Mouse (Mus musculus): ENCODE data around the gene Dglucy.
A peak's percentile ranks its signal among the peaks of the same experiment; 100 is the strongest.
"Not testable (repeated sequence)": the region's sequence is repeated elsewhere in the genome, so short reads cannot be mapped to it uniquely, and the experiment has no call there.

The Dglucy gene

DNA sequence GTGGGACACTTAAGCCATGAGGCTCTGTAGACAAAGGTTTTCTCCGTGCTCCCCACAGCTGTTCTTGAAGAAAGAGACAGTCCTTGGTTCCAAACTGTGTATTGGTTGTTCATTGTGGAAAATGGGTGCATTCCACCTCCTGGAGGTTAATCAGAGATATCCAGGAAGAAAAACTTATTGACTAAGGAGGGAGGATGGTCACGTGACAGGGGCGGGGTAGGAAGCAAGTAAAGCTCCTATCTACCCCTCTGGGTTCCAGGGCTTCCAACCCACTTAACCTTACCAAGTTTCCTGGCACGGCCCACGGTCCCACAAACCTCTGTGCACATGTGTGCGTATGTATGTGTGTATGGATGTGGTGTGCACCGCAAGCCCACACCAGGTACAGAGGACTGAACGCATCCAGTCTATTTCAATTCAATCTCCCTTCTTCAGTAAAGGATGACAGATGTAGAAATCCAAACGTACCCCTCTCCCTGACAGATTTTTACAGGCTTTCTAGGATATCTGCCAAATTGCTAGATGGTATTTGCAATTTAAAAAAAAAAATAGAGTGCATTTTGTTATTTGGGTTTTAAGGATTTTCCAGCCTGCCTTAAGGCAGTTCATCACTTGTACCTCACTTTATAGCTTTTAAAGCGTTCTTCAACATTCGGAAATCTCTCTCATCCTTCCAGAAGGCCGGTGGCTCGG is 2.7 kb downstream of the Dglucy start:
- DNase-seq: no peak

DNA sequence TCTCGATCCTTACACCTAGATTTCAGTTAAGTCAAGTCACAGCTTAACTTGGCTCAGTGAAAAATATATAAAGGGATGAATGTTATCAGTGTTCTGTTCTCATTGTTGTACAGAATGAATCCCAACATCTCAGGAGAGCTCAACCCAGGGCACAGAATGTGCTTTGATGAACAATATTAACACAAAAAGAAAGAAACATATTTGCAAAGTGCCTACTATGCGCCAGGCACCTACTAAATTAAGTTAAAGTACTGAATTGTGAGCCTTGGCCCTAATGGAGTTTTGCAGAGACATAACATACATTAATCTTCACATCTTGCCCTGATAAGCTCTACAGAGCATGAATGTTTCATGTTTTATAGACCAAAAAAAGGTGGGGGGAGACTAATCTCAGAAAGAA is 5.3 kb downstream of the Dglucy start:
- no peak for DNase-seq

DNA sequence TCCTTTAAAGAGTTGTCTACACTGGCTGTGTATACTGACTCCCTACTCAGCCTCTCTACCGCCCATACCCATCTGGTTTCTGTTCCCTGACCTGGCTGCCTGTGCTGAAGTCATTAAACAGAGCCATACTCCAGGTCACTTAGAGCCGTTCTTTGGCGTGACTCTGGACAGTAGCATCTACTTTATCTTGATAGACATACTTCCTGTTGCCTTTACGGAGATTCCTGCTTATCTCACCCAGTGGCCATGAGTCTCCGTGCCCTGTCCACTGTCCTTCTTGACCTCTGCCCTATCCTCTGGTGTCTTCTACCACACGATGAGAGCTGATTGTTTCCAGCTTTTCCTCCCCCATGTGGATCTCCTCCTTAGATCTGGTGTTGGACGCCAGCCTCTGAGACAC is 6.5 kb downstream of the Dglucy start:
- no peak for DNase-seq

DNA sequence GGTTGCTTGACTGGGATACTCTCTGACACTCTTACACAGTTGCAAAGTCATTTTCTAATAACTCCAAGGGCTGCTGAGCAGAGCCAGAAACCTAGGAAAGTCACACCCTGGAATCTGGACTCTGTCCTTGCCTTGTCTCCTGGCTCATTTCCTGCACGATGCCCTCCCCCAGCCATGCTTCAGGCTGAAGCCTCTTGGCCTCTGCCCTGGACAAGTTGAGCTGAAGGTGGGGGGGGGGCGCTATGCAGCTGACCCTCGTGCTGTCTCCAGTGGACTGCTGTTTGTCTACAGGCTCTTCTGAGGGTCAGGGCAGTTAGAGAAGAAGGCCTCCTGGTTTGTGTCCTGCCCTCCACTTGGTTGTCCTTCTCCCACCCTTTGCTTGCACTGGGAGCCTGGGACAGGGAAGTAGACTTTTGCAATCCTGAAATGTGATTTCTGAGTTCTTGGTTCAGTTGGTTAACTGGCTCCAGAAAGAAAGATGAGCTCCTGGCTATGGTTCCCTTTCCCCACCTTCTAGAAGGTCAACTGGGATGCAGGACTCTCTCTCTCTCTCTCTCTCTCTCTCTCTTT is 11.2 kb downstream of the Dglucy start:
- DNase-seq: no peak

DNA sequence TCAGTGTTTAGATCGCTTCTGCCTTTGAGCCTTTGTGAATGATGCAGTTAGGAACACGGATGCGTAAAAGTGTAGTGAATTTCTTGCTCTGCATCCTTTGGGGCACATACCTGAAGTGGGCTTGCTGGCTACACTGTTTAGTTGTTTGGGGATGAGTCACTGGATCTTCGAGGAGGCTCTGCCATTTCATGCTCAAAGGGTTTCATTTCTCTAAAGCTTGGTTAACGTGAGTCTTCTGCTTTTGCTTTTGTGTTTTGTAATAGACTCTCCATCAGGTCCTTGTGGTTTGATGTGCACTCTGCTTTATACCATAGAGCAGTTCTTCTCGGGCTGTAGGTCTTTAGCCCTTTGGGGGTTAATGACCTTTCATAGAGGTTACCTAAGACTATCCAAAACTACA is 12.6 kb downstream of the Dglucy start:
- DNase-seq: no peak

DNA sequence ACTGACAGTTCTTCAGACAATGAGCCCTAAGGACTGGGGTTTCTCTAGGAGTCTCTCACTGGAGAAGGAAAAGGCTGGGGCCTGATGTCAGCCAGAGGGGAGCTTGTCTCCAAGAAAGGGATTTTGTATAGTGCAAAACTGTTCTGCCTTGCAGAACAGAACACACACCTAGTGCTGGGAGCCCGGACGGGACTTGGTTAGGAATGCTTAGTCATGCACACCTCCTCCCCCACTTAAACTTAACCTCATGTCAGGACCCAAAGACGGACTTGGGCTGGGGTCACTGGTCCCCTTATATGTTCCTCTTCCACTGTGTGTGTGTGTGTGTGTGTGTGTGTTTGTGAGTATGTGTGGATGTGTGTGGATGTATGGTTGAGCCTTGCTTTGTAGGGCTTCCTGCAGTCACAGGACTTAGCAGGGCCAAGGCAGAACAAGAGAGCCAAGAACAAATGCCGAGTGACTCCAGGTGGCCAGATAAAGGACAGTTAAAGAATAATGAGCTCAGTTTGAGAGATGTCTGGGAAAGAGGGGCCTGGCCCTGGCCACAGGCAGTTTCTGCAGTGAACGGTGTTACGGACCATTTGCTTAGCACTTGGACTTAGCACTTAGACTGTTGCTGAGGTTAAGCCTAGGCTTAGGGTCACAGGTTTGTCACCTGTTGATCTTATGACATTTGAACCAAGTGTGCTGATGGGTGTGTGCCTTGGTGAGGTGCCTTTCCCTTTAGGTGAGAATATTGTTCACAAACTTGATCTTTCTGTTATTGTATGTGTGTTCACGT is 15.8 kb downstream of the Dglucy start:
- no peak for DNase-seq

DNA sequence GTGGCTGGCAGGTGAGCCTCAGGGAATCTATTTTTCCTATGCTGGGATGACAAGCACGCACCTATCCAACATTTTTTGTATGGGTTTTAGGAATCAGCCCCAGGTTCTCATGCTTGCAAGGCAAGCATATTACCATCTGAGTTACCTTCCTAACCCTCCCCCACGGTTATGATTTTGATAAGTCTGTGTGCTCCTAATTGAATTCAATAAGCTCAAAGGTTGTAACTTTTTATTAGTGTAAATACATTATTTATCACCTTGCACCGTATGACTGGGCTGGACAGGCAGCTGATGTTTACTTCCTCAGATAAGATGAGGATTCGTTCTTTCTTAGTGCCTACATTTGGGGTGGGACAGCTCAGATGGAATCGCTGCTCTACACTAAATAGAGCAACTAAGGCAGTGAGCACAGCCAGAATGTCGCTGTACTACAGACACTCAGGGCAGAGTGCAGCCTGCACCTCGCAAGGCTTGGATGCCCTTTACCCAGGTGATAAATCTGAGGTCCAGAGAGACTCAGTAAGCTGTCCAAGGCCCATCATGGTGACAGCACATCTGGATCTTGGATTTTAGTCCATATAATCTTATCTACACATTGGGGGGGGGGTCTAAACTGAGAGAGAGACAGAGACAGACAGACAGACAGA is 16.7 kb downstream of the Dglucy start:
- no peak for DNase-seq

DNA sequence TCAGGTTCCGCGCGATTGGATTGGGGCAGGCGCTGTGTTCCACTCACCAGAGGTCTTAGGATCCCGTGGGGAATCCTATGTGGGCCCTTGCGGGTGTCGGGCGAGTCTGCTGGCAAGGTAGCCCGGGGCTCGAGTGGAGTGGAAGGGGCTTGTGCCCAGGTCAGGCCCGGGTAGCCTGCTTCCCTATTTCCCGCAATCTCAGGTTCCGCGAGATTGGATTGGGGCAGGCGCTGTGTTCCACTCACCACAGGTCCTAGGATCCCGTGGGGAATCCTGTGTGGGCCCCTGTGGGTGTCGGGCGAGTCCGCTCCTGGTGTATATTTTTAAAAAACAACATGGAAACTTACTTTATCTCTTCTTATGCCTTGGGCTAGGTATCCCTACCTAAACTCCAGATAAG is 24.5 kb downstream of the Dglucy start:
- DNase-seq: not testable (repeated sequence)

DNA sequence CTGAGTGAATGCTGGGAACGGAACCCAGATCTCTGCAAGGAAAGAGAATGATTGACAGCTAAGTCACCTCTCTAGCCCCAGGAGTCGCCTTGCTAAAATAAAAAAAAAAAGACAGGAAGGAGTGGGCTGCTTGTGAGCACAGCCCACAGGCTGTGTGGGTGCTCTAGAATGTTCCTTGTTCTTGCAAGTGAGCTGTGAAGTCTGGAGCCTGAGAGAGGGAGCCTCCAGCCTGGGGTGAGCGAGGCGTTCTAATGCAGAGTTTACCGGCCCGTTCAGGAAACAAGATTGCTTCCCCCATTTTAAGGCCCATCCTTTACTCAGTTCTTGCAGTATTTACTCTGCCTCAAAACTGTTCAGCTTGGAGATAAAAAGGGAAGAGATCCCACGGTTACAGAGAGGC is 28.4 kb downstream of the Dglucy start:
- DNase-seq: no peak

DNA sequence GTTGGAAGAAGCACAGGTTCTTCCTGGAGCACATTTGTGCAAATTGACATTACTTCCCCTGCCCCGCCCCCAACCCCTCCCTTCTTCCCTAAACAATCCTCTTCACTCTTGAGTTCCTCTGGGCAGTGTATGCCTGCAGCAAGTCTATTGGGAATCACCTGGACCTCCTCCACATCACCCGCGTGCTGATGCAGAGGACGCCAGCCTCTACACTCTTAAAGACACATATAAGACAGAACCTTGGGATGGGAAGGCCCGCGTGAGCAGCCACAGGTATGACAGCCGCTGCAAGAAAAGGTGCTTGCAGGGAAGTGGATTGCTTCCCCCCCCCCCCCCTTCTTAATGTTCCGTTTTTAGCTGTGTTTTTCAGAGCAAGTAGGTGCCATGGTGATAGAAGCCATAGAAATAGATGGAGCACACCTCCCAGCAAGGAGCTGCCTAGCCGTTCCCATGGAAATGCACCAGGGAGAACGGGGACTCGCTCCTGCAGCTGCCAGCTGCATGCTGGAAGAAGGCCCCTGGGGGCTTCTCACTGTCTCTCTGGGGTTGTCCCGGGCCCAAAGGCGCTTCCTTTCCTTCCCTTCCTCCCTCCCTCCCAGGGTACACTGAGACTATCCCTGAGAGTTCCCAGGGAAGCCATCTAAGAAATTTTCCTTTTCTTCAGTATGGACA is 29.9 kb downstream of the Dglucy start:
- DNase-seq: no peak

DNA sequence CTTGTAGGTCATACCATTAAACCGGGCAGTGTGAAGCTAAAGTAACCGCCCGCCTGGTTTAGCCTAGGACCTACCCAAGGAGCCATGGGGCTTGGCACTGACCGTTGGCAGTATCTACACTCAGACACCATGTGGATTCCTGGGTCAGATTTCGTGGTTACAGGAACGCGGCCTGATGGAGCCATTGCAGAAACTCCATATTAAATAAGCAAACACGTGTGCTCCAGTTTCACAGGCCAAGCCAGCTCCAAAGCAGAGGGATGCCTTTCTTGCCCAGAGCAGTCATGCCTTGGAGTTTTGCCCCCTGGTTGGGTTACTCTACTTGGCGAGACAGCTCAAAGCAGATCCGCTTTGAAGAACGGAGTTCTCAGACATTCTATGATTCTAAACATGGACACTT is 31.7 kb downstream of the Dglucy start:
- DNase-seq: no peak

DNA sequence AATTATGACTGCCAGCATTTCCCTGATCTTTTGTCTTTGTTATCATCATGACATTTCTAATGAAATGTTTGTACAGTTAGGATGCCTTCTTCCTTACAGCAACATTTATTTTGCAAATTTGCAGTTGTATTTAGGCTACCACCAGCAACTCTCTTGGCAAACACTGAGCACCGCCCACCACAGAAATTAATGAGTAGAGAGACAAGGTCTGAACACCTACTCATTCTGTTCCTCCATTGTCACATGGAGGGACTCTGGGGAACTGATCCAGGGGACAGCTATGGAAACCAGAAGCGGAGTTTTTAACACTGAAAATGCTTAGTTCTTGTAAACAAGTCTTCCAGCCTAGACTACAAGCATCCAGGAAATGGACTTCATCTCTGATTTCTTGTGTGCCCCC is 35.0 kb downstream of the Dglucy start:
- no peak for DNase-seq

DNA sequence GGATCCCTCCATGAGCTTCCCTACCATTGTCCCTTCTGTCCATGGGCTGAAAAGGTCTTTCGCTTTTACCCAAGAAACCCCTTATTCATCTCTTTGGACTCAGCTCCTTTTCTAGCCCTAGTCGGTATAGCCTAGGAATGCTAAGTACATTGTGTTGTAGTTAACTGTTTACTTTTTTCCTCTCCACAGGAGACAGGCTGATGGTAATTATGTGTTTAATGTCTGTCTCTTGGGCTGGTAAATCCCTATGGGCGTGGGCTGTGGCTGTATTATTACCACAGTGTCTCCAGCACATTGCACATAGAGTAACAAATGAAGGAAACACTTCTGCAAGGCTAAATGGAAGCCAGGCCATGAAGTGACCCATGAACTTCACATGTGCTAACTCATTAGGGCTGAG is 35.8 kb downstream of the Dglucy start:
- DNase-seq: no peak

DNA sequence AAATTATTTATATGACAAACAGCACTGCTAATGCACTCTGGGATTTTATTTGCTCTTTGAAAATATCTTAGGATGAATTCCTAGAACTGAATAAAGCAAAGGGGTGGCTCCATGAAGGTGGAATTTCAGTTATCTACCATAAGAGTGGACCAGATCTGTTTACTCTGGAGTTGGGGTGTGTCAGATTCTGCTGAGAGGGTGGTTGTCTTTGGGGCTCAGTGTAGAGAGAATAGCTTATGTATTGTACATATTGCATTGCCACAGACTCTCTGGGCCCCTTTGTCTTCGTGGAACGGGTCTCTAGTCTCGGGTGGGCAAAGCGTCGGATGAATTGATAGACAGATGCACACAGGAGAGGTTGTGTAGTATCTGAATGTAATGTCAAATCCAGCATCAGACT is 38.0 kb downstream of the Dglucy start:
- DNase-seq: no peak

DNA sequence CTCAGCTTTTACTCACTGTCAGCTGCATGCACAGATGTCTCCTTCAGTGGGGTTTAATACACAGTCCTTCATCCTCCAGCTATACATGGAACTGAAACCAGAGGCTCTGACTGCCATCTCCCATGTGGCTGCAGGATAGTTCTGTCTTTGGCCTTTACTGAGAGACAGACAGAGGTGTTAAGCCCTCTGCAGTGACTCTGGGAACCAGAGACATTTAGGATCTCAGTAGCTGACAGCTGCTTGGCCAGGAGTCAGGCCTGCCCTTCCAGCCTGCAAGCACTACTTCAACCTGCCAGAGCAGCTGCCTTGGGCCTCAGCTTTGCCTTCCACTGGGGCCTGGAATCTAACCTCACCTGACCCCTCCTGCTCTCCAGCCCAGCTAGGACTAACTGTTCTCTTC is 41.1 kb downstream of the Dglucy start:
- DNase-seq: no peak

DNA sequence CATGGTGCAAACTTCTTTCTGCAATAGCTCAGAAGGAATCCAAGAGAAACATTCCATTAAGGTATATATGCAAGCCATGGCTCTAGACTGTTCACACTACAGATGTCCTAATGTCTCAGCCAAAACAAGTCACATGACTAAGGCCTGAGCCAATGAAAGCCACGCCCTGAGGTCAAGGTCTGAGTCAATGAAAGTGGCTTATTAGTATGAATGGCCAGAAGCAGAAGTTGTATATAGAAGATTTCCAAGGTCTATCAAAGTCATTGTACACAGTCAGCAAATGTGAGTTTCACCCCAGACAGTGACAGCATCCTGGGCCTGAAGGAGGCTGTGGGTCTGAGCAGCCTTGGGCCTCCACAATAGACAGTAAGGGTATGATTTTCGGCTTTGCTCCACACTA is 52.2 kb downstream of the Dglucy start:
- DNase-seq: no peak

DNA sequence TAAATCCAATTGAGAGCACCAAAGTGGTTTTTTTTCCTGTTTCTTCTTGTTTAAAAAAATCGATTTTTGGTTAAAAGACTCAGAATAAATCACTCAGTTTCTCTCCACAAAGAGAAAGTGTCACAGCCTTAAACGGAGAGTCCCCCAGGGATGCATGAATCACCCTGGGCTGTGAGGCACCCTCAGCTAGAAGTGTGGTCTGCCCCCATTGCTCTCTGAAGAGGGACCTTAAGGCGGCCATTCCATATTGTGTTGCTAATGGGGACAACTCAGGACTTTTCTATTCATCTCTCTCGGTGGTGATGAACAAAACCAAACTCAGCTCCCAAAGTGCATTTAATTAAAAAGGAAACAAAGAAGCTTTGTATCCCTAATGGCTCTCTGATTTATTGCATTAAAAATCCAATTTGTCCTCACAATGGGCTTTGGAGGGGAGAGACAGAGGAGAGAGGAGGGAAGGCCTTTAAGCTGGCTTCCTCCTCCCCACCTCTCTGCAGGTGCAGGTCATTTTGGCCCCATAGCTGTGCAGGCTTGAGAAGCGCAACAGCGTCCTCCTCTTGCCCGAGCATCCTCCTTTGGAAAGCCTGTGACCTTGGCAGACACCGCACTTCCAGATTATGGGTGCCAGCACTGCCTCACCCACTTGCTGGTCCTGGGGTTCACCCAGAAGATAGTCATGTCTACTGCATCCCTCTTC is 52.9 kb downstream of the Dglucy start:
- DNase-seq: no peak

DNA sequence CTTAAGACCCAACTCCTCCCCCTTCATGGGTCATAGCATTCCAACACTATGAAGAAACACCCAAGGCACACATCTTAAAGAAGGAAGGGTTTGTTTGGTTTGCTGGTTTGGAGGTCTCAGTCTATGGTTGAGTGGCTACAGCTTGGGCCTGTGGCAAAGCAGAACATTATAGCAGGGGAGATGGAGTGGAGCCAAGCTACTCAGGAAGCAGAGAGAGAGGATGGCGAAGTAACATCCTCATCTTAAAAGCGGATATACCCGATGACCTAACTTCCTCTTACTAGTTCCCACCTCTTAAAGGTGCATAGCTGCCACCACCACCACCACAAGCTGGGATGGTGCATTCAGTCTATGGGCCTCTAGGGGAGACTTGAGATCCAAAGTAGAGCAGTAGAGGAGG is 58.4 kb downstream of the Dglucy start:
- DNase-seq: no peak

DNA sequence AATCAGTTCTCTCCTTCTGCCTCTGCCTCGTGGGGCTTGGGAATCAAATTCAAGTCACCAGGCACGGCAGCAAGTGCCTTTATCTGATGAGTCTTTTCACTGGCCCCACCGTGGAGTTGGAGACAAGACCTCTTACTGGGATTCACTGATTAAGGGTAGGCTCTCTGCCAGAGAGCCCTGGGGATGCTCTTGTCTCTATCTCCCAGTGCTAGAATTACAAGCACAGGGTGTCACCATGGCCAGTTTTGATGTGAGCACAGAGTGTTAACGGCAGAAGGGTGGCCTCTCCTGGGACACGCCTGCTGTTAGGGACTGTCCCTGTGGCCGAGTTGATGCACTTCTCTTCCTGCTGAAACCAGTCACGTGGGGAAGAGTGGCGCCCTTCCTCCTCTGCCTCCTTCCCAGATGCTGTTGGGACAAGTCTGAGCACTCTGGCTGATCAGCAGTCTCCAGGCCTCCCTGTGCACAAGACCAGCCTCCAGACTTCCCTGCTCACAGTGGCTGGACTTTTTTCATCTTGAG is 60.3 kb downstream of the Dglucy start:
- DNase-seq: no peak

DNA sequence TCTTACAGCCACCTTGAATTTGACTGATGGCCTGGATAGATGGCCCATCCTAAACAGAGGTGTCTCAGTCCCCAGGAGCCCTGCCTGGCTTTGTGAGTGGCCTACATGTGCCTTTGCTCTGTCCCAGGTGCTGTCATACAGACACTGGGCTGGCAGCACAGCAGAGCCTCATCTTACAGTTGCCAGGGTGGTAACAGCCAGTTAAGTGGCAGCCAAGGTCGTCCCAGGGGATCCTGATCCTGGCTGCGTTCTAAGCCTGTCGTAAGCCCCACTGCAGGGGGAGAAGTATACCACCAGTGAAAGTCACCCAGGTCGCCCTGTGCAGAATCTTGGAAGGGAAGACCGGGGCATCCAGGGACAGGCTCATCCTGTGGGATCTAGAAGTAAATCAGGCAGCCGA is 61.1 kb downstream of the Dglucy start:
- DNase-seq: no peak

DNA sequence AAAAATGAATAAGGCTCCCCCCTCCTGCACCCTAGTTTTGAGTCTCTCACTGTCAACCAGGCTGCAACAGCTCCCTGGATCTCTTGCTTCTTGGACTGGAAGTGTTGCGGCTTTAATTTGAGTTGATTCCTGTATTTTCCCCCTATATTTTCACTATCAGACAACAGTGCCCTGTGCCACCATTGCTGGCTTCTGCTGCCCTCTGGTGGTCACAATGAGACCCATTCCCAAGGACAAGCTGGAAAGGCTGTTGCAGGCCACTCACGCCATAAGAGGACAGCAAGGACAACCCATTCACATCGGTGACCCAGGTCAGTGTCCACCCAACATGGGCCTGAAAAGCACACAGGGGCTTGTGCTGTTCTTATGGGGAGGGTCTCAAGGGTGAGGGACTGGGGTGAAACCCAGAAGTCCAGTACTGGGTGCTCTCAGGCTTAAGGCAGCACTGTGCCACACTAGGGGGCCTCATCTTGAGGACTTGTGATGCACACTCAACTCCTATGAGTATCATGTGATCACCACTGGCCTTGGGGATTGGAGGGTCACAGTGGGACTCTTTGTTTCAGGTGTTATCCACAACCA is 62.4 kb downstream of the Dglucy start:
- DNase-seq: peak; percentile 77

DNA sequence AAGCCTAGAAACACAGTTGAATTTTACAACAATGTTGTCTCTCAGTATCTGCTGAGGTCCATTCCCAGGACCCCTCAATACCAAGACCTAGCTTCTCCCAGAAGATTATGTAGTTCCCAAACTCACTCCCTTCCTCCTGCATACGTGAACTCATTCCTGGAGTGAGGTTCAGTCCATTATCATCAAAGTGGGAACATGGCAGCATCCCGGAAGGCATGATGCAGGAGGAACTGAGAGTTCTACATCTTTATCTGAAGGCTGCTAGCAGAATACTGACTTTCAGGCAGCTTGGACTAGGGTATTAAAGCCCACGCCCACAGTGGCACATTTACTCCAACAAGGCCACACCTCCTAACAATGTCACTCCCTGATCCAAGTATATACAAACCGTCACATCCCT is 64.3 kb downstream of the Dglucy start:
- DNase-seq: no peak

All from thymus, postnatal 25 days (tissue).